Mouse (Mus musculus) ES-Bruce4 (cell line): ENCODE measurements around the gene Tlr2. TPM values are rescaled to one million over a fixed set of nuclear protein-coding genes. Genes with fewer than 3 reads are reported as not detected.

Source experiments
- H3K27ac ChIP-seq: 2 replicates; pipeline ENCODE4 v1.5.1; 2012; ENCODE audit warnings: low read length, inconsistent platforms; ENCODE audit not compliant: insufficient read depth
- H3K27me3 ChIP-seq: 2 replicates; pipeline ENCODE4 v1.6.1; 2012; ENCODE audit warnings: mild to moderate bottlenecking, low read length, inconsistent platforms; ENCODE audit not compliant: control insufficient read depth, poor library complexity, insufficient read depth, severe bottlenecking
- H3K36me3 ChIP-seq: 2 replicates; pipeline ENCODE4 v1.6.1; 2012; ENCODE audit warnings: inconsistent platforms, mild to moderate bottlenecking, low read length, moderate library complexity; ENCODE audit not compliant: control insufficient read depth, poor library complexity, insufficient read depth, severe bottlenecking
- H3K4me1 ChIP-seq: one replicate; pipeline ENCODE4 v1.8.1; 2011; ENCODE audit warnings: low read length; ENCODE audit not compliant: control insufficient read depth, insufficient read depth
- H3K4me3 ChIP-seq: 2 replicates; pipeline ENCODE4 v1.5.1; 2011; ENCODE audit warnings: low read depth, mild to moderate bottlenecking, low read length
- H3K9ac ChIP-seq: 2 replicates; pipeline ENCODE4 v1.6.1; 2012; ENCODE audit warnings: low read depth, mild to moderate bottlenecking, inconsistent platforms; ENCODE audit not compliant: poor library complexity, severe bottlenecking
- H3K9me3 ChIP-seq: replicated peaks from 2 replicates; pipeline ENCODE4 v1.6.1; 2012; ENCODE audit warnings: mild to moderate bottlenecking, low read length, inconsistent platforms; ENCODE audit not compliant: control insufficient read depth, poor library complexity, insufficient read depth, severe bottlenecking
- CTCF ChIP-seq: IDR thresholded peaks from one replicate; pipeline ENCODE4 v1.8.1; 2011; ENCODE audit warnings: low read depth, low read length
- EP300 ChIP-seq: IDR thresholded peaks from 2 replicates; pipeline ENCODE4 v1.6.1; 2011; ENCODE audit warnings: low read depth, low read length; ENCODE audit not compliant: insufficient read depth
- POLR2A ChIP-seq: IDR thresholded peaks from one replicate; pipeline ENCODE4 v1.8.1; 2011; ENCODE audit warnings: low read length; ENCODE audit not compliant: insufficient read depth
- polyA plus RNA-seq: library from polyadenylated mRNA; stranded (reverse); fragments of >200 nt; gene quantifications from 2 replicates; pipeline ENCODE4 v1.2.4, GENCODE M21; 2011; ENCODE audit warnings: low read depth; ENCODE audit not compliant: missing spikeins, insufficient read depth, insufficient read length

The Tlr2 gene
- polyA plus RNA-seq, 1 experiment, result 2.0 TPM

- no peaks in the 10 kb centered on the region for H3K36me3 ChIP-seq
- H3K4me1 ChIP-seq, result peaks cover 6% of the 10 kb centered on the region
- TF ChIP-seq EP300, result no peak
- no peak for TF ChIP-seq POLR2A
- TF ChIP-seq CTCF, result no peak
- no peak overlapping the region for H3K4me3 ChIP-seq
- no peak overlapping the region for H3K27ac ChIP-seq
- no peaks in the 10 kb centered on the region for H3K27me3 ChIP-seq
- no peak overlapping the region for H3K9ac ChIP-seq
- no peaks in the 10 kb centered on the region; the same call in 1 of the 2 replicates for H3K9me3 ChIP-seq
These were observed 21.4 kb upstream of the Tlr2 start for GRCm38 (mm10) chr3:83862956-83863355.

GRCm38 (mm10) chr3:83859595-83859994, 18.0 kb upstream of the Tlr2 start:
- Histone ChIP-seq H3K36me3 (no peaks in the 10 kb centered on the region), H3K27ac (no peak overlapping the region), H3K27me3 (no peaks in the 10 kb centered on the region), H3K4me1 (peaks cover 2% of the 10 kb centered on the region), H3K4me3 (no peak overlapping the region), H3K9ac (no peak overlapping the region), H3K9me3 (0 out of 2 replicates have a peak, but pooled peaks cover 5% of the 10 kb centered on the region)
- TF ChIP-seq CTCF (no peak), EP300 (no peak), POLR2A (no peak)

DNA sequence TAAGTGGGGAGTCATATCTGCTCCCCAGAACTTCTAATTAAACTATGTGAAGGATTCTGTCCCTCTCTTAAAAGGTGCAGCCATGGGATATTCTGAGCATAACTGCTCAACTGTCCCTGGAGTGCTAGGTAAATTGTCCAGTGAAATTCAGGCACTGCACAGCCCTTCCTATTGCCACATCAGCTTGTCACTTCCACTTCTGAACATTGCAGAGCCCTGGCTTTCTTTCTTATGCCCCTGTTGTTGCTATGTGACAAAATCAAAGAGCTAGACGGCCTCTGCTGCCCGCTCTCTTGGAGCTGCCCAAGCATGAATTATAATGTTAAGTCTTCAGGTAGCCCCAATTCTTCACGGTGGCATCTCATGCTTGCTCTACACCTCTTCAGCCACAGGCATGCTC, 17.5 kb upstream of the Tlr2 start:
- Histone ChIP-seq H3K4me3 (no peak overlapping the region), H3K27ac (no peak overlapping the region), H3K27me3 (no peaks in the 10 kb centered on the region), H3K4me1 (peaks cover 2% of the 10 kb centered on the region), H3K36me3 (no peaks in the 10 kb centered on the region), H3K9ac (no peak overlapping the region), H3K9me3 (0 out of 2 replicates have a peak, but pooled peaks cover 5% of the 10 kb centered on the region)
- TF ChIP-seq CTCF, result no peak
- TF ChIP-seq POLR2A, result no peak
- TF ChIP-seq EP300, result no peak

DNA sequence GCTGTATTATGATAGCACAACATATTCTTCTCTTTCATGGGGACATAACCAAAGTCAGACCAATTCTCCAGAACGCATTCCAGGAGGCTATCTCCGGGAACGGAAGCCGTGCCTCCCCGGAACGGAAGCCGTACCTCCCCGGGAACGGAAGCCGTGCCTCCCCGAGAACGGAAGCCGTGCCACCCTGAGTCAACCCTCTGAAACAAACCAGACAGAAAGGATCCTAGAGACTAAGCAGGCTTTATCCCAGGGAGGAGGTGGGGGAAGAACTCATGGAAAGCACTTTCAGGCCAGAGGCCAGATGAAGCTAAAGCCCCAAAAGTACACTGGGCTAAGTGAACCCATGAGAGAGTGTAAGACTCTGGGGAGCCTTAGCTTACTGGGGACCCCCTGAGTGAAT, 16.1 kb upstream of the Tlr2 start:
- no peak overlapping the region for H3K27ac ChIP-seq
- H3K9ac ChIP-seq, result no peak overlapping the region
- TF ChIP-seq CTCF (no peak), POLR2A (no peak), EP300 (no peak)
- H3K4me1 ChIP-seq, result peaks cover 2% of the 10 kb centered on the region
- no peaks in the 10 kb centered on the region for H3K36me3 ChIP-seq
- 0 out of 2 replicates have a peak, but pooled peaks cover 5% of the 10 kb centered on the region for H3K9me3 ChIP-seq
- H3K27me3 ChIP-seq, result no peaks in the 10 kb centered on the region
- no peak overlapping the region for H3K4me3 ChIP-seq

- Histone ChIP-seq H3K27me3 (no peaks in the 10 kb centered on the region), H3K9ac (no peak overlapping the region), H3K9me3 (0 out of 2 replicates have a peak, but pooled peaks cover 5% of the 10 kb centered on the region), H3K36me3 (no peaks in the 10 kb centered on the region), H3K4me1 (peaks cover 2% of the 10 kb centered on the region), H3K27ac (no peak overlapping the region), H3K4me3 (no peak overlapping the region)
- TF ChIP-seq POLR2A (no peak), CTCF (no peak), EP300 (no peak)
These were observed 14.1 kb upstream of the Tlr2 start for GRCm38 (mm10) chr3:83855643-83856042.

DNA sequence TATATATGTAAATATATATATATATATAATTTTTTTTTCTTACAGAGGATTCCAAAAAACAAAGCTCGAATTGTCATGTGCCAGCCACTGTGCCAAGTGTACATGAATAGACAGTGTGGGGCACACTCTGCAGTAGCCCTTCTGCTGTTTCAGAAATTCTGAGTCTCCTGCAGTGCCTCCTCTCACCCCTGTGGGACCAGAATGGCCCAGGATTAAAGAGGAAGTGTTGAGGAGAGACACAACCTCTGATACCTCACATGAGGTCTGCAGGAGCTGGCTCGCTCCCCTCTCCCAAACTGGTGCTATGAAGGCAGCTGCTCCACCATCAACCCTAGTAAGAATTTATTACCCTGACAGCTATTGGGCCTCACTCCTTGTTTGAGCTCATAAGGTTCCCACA, 7.8 kb upstream of the Tlr2 start:
- Histone ChIP-seq H3K36me3 (no peaks in the 10 kb centered on the region), H3K9ac (no peak overlapping the region), H3K27me3 (no peaks in the 10 kb centered on the region), H3K4me3 (no peak overlapping the region), H3K9me3 (no peaks in the 10 kb centered on the region), H3K27ac (no peak overlapping the region), H3K4me1 (no peaks in the 10 kb centered on the region)
- TF ChIP-seq EP300, result no peak
- no peak for TF ChIP-seq POLR2A
- TF ChIP-seq CTCF, result no peak
